Mouse (Mus musculus) c-Kit-positive CD71-positive TER-119-negative erythroid progenitor cells, embryonic 14.5 days (primary cell): Measurements from ENCODE around the gene Tec.

Experiments
- DNase-seq: peaks from one replicate; pipeline ENCODE4 v3.0.0-alpha.2; 2013; ENCODE audit warnings: low read depth

Tec gene

GRCm38 (mm10) chr5:72783123-72783522, 85.2 kb downstream of the Tec start:
- no peak for DNase-seq

DNA sequence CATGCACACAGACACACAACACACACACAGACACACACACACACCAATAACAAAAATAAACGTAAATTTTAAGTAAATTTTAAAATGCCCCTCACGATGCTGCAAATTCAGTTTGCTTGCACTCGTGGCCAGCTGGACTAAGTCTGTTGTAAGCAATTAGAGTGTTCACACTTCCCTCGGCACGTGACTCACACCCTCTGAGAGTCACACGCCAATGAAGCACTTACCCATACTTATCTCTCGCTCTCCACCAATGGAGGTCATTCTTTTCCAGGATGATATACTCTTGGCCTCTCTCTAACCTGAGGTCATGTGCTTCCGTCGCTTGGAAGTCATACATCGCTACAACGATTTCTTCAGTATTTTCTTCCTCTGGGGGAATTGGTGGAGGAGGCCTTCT, 86.5 kb downstream of the Tec start:
- DNase-seq = no peak

DNA sequence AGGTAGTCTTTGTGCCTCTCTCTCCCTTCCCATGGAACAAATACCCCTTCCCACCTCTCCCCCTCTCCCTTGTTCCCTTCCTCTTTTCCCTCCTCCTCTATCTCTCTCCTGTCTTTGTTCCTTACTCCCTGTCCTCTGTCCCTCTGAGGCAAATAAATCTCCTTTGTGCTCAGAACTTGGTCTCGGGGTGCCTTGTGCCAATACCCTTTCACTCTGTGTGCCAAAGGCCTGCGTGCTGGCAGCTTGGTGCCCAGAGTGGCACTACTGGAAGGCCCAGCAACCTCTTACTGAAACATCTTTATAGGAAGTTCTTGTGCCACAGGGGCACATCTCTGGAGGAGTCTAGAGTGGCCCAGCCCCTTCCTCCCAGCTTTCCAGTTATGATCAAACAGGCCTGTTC, 91.7 kb downstream of the Tec start:
- no peak for DNase-seq

- no peak for DNase-seq
These were observed 92.2 kb downstream of the Tec start for GRCm38 (mm10) chr5:72776127-72776526.

DNA sequence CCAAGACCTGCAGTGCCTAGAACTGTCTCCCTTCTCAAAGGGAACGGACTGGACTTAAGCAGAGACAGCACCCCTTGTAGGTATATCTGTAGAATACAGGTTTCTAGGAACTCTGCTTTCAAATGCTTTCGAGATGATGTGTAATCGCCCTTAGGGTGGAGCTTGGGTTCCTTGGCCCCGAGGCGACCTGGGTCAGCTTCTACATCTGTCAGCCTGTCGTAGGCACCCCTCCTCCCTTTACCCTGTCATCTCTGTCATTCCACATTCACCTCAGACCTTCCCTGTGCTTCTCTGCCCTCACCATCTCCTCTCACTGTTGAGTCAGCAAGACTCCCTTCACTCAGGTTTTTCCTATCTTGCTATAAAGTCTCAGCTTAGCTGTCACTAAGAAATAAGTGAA, 98.4 kb downstream of the Tec start:
- no peak for DNase-seq

DNA sequence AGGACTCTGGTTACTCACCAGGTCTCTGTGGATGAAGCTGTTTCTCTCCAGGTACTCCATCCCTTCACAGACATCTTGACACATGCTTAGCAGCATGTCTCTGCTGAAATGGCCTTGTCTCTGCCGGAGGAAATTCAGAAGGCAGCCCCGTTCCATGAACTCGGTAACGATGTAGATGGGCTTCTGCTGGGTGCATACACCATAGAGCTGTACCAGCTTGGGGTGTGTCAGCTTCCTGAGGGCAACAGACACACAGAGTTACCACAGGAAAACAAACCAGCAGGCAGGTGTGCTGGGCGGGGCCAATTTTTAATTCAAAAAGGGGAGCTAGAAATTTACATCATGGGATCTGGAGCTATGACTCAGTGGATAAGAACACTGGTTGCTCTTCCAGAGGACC, 104.7 kb downstream of the Tec start:
- DNase-seq = no peak

DNA sequence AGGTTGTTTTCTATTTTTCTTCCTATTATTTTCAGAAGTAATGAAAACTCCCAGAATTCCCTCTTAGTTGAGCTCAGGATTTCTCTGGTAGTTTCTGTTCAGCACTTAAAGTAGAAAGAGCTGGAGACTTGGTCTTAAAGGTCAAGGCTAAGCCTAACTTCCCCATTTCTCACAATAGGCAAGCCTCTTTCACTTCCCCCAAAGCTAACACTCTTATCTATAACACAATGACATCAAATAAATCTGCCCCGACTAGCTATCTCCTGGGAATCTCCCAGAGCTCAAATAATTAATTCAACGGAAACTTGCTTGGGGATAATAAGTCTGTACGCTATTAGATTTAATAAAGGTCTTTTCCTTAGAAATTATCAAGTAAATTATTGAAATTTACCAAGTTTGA, 105.3 kb downstream of the Tec start:
- no peak for DNase-seq

GRCm38 (mm10) chr5:72761758-72762157, 106.5 kb downstream of the Tec start:
- DNase-seq = no peak

GRCm38 (mm10) chr5:72761237-72761636, 107.0 kb downstream of the Tec start:
- DNase-seq = no peak

GRCm38 (mm10) chr5:72758925-72759924, 109.1 kb downstream of the Tec start:
- DNase-seq = peak; percentile 40

- DNase-seq = no peak
These were observed 111.0 kb downstream of the Tec start for GRCm38 (mm10) chr5:72757155-72757773.

- no peak for DNase-seq
These were observed 112.3 kb downstream of the Tec start for GRCm38 (mm10) chr5:72755941-72756340.

DNA sequence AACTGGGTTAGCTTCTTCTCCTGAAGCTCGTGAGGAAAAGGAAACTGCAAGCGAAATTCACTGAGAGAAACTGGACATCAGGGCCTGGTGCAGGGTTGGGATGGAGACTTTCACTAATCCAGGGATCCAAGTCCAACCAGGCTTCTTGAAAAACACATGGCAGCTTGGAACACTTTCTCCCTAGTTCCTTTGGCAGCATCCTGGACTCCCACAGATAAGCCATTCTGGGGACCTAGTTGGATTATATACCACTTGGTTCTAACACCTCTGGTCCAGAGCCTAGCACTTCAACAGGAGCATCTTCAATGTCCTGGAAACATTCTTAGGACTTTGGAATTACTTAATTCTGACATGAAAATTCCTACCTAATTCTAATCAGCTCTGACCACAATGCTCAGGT, 113.2 kb downstream of the Tec start:
- DNase-seq = no peak

DNA sequence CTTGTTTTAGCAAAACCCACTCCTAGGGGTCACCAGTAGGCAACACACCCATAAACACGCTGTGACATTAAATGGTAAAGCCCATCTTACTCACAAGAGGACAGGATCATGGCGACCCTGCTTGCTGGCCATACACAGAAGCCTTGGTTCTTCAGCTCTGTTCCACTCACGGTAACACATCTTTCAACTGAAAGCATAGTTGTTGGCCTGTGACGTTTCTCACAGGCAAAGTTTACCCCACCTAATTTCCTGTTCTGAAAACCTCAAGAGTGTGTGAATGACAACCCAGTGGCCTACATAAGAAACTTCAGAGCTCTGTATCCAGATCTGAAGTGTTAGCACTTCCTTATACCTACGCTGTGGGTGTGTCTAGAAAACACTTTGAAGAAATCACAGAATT, 115.7 kb downstream of the Tec start, which contains the start of gene Txk:
Gene Txk, minus strand, starts transcription at position 193 of the 400 bp plus-strand sequence.
- DNase-seq = no peak

DNA sequence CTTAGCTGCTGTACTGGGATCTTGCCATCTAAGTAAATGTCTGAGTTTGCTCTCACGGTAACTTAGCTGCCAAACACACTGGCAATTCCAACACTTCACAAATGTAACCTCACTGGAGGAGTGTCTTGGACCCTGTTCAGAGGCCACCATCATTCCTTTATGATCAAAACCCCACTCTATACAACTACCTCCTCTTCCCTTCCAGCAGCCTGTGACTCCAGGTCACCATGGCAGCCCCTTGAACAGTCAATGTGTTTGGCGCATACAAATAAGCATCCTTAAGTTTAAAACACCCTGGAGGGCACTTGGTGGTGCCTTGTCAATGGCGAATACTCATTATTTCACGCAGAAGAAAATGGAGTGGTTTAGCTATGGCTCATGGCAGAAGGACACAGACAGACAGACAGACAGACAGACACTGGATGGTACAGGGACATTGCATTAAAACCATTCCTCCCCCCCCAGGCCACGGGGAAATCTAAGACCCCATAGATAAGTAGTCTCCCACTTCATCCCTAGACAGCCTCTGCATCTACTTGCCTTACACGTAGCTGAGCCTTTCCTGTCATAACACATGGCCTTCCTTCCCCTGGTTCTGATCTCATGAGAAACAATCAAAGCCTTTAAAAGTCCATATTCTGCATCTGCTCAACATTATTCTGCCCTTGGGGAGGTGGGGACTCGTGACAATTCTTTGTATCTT, 117.1 kb downstream of the Tec start:
- no peak for DNase-seq

- no peak for DNase-seq
These were observed 118.1 kb downstream of the Tec start for GRCm38 (mm10) chr5:72750226-72750625.

- no peak for DNase-seq
These were observed 119.5 kb downstream of the Tec start for GRCm38 (mm10) chr5:72748659-72749265.

GRCm38 (mm10) chr5:72747384-72747783, 120.9 kb downstream of the Tec start:
- no peak for DNase-seq

- no peak for DNase-seq
These were observed 121.8 kb downstream of the Tec start for GRCm38 (mm10) chr5:72746461-72746860.

DNA sequence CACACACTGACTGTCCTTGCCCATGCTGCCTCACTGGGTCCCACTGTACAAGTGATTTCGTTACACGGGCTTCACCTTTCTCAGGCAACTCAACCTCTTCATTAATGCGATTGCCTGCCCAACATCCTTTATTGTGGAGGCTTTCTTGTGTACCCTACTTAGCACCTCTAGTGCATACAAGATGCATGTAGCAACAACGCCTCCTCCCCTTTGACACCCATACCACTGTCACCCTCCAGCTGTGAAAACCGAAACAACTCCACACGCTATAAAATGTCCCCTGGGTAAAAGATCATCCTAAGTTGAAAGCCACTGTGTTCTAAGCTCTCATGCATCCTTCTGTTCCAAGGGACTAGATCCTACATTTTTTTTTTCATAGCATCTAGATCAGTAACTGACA, 125.2 kb downstream of the Tec start:
- DNase-seq = no peak

GRCm38 (mm10) chr5:72736868-72737267, 131.4 kb downstream of the Tec start:
- DNase-seq = no peak

DNA sequence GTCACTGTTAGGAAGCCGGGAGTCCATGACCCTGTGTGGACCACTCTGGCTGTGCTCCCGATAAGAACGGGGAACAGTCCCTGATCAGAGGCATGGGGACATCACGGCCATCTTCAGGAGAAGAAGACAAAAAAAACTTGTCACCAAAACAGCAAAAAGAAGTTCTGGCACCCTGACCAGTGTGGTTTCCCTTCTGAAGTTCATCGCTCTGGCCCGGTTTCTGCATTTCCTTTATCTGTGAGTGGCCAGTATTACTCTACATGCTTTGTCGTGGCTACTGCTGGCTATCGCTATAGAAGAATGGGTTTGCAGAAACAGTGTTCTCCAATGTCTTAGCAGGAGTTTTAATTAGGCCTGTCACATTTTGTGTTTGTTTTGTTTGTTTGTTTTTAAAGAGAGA, 131.8 kb downstream of the Tec start:
- no peak for DNase-seq
